Mouse (Mus musculus): ENCODE measurements at regions not wholly inside any gene's neighbourhood (a gene's known extent, or its start where the extent isn't known, plus 50 kb on each side); places are given as distances from the start of the nearest gene placed in this dataset.

DNA sequence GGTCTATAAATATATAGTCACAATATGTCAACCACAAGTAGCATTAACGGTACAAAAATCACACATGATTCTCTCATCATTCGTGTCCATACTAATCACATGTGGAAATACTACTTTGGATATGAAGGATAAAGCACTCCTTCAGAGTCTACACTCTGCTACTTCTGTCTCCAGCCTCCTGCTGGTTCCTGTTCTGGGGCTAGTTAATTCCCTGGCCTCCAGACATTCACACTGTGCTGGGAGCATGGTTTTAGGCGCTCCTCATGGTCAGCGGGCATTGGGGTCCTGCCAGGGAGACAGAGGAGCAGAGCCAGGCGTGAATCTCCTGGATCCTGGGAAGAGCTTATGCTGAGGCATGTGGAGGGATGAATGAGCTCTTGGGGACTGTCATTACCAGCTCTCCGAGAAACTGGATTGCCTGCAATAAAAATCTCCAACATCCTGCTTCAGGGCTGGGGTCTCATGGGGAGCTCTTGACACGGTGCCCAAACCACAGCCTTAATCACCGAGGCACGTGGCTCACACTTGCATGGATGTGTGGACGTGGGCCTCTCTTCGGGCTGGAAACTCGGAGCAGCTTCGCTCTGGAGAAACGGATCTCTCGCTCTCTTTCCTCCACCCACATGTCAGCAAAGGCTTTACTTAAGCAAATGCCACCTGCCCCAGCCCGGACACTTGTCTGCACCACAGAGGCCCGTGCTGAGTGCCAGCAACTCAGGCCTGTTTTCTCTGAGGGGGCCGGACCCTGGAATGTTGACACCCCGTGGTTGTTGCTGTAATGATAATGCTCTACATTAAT, 69.2 kb downstream of the Ackr3 start:
- TF ChIP-seq CTCF (IDR thresholded peaks at IDR 0.05; ENCODE audit: low read depth, low read length) (no peak), GATA1 (IDR thresholded peaks at IDR 0.05; ENCODE audit: borderline replicate concordance, low read length) (no peak)
